Mouse (Mus musculus) lung, postnatal 14 days (tissue): ENCODE results near the gene Rnf6.
"Not testable (repeated sequence)": the region's sequence is repeated elsewhere in the genome, so short reads cannot be mapped to it uniquely, and the experiment has no call there.

Experiments used
- DNase-seq: peaks from one replicate; pipeline ENCODE4 v3.0.0; 2021

The Rnf6 gene

DNA sequence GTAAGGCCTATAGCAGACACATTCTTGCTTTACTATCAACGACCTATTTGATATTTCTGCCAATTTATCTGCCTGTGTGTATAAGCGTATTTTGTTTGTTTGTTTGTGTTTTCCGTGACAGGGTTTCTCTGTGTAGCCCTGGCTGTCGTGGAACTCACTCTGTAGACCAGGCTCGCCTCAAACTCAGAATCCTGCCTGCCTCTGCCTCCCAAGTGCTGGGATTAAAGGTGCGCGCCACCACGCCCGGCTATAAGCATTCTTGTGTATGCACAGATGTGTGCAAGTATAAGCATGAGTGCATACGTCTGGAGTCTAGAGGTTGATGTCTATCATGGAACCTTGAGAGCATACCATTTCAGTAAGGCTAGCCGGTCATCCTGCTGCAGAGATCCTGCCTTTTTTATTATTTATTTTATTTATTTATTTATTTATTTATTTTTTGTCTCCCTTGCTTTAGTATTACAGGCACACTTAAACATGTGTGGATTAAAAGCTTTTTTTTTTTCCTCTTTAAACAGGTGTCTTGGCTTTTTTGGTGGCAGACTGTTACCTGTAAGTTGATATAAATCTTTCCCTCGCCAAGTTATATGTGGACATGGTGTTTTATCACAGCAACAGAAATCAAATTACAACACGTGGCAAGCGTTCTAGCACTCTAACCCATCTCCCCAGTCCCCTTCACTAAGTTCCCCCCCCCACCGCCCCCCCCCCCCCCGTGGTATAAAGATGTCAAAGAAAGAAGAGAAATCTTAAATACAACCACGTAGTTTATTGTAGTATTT lies 8.7 kb upstream of the Rnf6 start:
- no peak for DNase-seq

- DNase-seq, result no peak
Measured at GRCm38 (mm10) chr5:146227496-146227895, 6.1 kb upstream of the Rnf6 start.

GRCm38 (mm10) chr5:146223786-146224185 lies 2.4 kb upstream of the Rnf6 start:
- peak; percentile 29 for DNase-seq

DNA sequence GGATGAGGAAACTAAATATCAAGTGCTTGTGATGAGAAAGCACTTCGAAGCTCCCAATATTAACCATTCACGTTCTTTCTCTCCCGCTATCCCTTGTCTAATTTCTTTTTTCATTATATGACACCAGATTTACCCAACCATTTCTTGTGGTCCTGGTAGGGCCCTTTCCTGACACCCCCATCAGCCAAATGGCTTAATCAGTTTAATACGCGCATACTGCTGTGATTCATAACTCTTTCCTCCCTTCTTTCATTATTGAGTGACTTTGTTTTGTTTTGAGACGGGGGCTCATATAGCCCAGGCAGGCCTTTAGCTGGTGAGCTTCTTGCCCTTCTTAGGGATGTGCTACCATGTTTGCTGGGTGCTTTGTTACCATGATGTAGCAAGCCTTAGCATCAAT lies 367 bp upstream of the Rnf6 start:
- no peak for DNase-seq

DNA sequence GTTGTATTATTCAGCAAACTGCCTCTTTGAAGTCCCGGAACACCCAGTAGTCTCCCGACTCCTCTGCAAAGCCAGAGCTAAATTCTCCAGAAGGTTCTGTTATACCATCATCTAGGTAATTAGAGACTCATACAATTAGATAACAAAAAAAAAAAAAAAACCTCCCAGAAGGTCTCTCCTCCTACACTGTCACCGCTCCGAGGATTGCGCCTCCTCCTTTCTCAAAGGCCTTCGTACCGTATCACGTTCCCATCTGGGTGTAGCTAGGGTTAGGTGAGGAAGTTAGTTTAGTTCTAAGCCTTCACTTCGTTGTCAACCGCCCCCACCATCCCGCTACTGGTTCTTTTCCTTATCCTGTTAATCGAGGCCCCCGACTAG lies 865 bp downstream of the Rnf6 start:
- DNase-seq, result no peak

GRCm38 (mm10) chr5:146205537-146205936 lies 15.8 kb downstream of the Rnf6 start:
- DNase-seq, result no peak

DNA sequence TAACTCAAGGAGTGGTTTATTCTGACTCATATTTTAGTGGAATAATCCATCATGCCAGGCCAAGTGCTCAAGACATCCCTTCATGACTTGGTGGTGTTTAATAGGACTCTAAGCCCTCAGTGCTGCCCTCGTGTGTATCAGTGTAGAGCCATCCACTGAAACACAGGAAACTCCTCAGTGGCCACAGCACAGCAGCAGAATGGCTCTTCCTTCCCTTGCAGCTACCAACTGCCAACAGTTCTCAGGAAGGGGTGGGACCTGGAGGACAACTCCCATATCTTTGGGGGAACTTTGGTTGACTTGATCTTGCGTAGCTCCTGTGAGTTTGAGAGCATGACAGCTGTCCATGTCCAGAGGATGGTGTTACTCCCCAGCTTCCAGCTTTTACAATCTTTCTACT lies 17.4 kb downstream of the Rnf6 start:
- DNase-seq, result no peak

GRCm38 (mm10) chr5:146200580-146200979 lies 20.8 kb downstream of the Rnf6 start:
- no peak for DNase-seq

- no peak for DNase-seq
Measured at GRCm38 (mm10) chr5:146199540-146199939, 21.8 kb downstream of the Rnf6 start.

DNA sequence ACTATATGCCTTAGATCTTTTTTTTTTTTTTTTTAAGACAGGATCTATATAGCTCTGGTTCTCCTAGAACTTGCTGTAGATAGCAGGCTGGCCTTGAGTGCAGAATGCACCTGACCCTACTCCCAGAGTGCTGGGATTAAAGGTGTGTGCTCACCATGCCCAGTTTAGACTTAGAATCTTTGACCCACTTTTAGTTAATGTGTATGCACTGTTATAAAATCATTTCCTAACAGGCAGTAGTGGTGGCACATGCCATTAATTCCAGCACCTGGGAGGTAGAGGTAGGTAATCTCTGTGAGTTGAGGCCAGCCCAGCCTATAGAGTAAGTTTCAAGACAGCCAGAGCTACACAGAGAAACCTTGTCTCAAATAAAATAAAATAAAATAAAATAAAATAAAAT lies 22.3 kb downstream of the Rnf6 start:
- no peak for DNase-seq

GRCm38 (mm10) chr5:146193360-146193759 lies 28.0 kb downstream of the Rnf6 start:
- DNase-seq, result no peak

GRCm38 (mm10) chr5:146190501-146191269 lies 30.7 kb downstream of the Rnf6 start:
- no peak for DNase-seq

DNA sequence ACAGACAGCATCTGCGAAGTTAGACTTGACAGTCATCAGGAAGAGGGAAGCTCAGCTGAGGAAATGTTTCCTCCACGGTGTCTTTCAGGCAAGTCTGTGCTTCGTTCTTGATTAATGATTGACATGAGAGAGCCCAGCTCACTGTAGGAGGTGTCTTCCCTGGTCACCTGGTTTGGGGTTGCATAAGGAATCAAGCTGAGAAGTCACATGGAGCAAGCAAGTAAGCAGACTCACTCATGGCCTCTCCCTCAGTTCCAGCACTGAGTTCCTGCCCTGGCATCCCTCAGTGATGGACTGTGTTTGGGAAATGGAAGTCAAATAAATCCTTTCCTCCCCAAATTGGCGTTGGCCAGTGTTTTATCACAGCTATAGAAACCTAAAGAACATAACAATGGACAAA lies 31.3 kb downstream of the Rnf6 start:
- no peak for DNase-seq

DNA sequence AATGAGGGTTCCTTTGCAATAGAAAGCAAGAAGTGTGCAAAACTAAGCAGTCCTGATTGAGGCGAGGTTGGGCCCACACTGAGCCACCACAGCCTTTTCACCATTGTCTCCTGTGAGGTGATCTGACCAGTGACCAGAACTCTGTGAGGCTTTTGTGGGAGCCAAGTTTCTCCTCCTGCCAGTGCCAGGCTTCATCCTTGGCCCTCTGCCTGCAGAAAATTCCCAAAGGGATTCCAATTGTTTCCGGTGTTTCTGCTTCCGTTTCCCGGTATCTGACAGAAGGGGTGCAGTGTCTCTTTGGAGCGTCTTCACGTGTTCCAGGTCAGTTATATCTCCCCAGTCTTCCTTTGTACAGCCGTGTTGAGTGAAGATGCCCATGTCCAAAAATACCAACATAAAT lies 32.6 kb downstream of the Rnf6 start:
- DNase-seq, result no peak

- DNase-seq, result no peak
Measured at GRCm38 (mm10) chr5:146188144-146188543, 33.2 kb downstream of the Rnf6 start.

- peak; percentile 72 for DNase-seq
Measured at GRCm38 (mm10) chr5:146187441-146187840, 33.9 kb downstream of the Rnf6 start.

DNA sequence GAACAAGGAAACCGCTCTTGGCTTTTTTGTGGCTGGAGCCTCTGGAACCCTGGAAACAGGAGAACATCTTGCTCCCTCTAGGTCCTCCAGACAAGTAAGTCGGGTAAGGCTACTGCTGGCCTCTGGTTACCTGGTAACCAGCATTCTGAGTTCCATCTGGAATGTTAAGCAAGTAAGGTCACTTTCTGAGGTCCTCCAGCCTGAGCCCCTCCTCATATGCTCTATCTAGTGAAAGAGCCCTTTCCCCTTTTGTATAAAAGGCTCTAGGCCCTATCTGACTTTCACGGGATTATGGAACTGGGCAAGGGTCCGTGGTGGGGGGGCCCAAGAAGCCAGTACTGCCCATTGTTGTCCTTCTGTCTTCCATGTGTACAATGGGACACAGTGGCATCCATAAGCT lies 36.2 kb downstream of the Rnf6 start, which contains the start of gene 1700001J03Rik:
Gene 1700001J03Rik (minus strand): TSS at position 101 of the 400 bp plus-strand sequence.
- not testable (repeated sequence) for DNase-seq

DNA sequence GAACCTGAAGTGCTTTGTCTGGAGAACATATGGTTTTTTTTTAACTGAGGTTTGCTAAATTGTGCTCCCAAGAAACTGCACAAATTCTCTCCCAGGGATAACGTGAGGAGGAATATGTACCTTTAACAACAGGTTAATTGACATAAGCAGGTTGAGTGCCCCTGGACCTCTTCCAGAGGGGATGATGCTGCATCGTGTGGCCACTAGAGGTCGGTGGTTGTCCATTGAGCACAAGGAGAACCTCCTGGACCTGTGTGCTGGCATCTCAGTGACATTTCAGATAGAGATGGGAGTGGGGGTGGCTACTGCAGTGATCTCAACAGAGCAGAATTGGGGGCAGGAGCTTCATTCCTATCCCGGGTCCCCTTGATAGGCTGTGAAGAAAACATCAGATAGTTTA lies 48.6 kb downstream of the Rnf6 start:
- peak; percentile 21 for DNase-seq

GRCm38 (mm10) chr5:146170621-146171020 lies 50.7 kb downstream of the Rnf6 start, which contains the start of gene Gm6309:
Gm6309 (minus strand) TSS chr5:146170721.
- not testable (repeated sequence) for DNase-seq

DNA sequence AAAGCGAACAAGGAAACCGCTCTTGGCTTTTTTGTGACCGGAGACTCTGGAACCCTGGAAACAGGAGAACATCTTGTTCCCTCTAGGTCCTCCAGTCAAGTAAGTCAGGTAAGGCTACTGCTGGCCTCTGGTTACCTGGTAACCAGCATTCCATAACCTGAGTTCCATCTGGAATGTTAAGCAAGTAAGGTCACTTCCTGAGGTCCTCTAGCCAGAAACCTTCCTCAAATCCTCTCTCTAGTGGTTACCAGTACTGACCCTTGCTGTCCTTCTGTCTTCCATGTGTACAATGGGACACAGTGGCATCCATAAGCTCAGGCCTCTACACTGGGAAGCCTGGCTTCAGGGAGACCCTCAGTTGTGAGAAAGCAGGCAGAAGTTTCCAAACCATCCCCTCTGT lies 60.9 kb downstream of the Rnf6 start, which contains the start of gene Gm5565:
Gene Gm5565 (minus strand): TSS at position 101 of the 400 bp plus-strand sequence.
- DNase-seq, result not testable (repeated sequence)
